Mouse (Mus musculus): ENCODE results near the gene Cep350. TPM values are rescaled to one million over a fixed set of nuclear protein-coding genes. Genes with fewer than 3 reads are reported as not detected.
"Not testable (repeated sequence)": the region's sequence is repeated elsewhere in the genome, so short reads cannot be mapped to it uniquely, and the experiment has no call there.

The Cep350 gene
- total RNA-seq, 2 experiments from 2014 or later, result 84.7 to 114 TPM

DNA sequence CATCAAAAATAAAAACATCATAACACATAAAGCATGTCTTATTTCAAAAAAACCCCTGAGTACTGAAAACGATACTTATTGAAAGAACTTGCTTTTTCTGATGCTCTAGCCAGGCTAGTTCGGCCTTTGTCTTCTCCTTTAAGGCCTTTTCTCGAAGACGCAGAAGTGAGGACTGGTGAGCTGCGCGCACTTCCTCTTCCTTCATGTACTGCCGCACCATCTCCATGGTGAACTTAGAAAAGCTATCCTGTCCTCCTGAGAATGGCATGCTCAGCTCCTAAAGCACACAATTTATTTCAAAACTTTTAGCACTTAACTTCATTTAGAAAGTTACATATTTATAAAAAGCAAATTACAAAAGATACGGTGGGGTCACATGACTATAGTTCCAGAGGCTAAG, 71.7 kb downstream of the Cep350 start:
- ATAC-seq (replicated peaks; ENCODE audit: poor library complexity, severe bottlenecking), result peak; percentile 59; the same call in 1 of the 2 replicates

DNA sequence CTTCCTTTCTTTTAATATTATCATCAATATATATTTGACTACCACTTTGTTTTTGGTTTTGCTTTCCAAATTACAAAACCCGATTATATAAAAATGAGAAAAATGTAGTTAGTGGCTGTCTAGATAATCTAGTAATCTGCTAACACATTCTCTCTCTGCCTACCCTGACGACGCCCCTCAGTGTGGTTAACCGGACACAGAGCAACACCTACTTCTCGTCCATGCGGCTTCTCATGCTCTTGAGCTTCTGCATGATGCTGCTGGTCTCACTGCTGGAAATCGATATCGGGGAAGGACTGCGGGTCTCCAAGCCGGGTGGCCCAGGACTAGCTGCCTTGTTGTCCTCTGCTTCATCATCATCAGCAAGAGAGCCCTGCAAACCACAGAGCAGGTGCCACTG, 78.7 kb downstream of the Cep350 start:
- no peak for ATAC-seq (replicated peaks; ENCODE audit: poor library complexity, severe bottlenecking)

DNA sequence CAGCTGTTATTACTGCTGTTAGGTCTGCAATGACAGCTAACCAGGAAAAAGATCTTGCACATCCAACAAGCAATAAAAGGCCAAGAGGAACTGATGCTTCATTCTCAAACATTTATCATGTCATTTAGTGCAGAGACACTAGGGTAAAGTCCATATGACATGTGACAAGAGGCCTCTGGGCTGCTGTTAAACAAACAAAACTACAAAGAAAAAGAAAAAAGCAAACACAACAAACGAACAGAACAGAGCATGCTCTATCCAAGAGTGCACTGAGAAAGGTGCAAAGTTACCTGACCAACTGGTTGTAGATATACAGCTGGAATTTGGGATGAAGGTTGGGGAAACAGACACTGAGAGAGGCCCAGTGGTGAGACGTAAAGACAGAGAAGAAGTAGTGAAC, 86.2 kb downstream of the Cep350 start:
- no peak for ATAC-seq (replicated peaks; ENCODE audit: poor library complexity, severe bottlenecking)

DNA sequence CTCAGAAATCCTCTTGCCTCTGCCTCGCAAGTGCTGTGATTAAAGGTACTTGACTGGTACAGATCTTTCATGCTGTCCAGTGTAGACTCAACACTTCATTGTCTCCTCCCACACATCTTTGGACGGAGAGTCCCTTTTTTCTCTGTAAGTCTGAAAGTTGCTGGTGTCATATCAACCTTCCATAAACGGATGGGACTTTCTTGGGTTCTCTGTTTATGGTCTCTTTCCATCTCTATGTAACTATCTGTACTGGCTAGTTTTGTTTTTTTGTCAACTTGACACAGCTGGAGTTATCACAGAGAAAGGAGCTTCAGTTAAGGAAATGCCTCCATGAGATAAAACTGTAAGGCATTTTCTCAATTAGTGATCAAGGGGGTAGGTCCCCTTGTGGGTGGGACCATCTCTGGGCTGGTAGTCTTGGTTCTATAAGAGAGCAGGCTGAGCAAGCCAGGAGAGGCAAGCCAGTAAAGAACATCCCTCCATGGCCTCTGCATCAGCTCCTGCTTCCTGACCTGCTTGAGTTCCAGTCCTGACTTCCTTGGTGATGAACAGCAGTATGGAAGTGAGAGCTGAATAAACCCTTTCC, 90.3 kb downstream of the Cep350 start:
- not testable (repeated sequence) for ATAC-seq (replicated peaks; ENCODE audit: poor library complexity, severe bottlenecking)

DNA sequence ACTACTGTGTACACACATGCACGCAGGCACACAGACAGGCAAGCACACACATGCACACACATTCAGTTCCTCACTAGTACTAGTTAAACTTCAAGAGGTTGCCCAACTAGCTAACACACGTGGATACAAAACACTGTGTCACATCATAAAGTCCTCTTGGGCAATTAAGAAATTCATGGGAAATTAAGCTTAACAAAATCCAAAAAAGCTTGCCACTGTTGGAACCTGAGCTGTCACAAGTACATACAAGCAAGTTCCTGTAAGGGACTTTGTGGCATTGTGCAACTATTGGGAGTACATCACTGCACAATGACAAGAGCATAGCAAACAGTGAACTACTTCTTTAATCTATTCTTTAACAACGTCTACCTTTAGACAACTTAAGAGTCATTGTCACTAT, 93.5 kb downstream of the Cep350 start:
- no peak for ATAC-seq (replicated peaks; ENCODE audit: poor library complexity, severe bottlenecking)

DNA sequence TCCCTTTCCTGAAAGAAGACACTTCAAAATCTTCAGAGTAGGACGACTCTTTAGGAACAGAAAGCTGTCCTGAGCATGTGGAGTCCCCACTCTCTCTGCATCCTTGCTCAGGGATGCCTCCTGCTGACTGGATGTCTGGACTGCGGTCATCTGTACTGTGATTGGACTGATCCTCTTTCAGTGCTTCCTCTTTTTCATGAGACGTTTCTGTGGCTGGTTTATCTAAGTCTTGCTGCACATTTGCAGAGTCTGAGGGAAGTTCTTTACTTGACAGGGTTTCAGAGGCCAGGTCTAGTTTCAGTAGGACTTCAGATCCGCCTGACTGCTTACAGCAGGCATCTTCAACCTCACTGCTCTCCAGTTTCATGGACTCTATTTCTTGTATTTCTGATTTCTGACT, 110.1 kb downstream of the Cep350 start:
- peak; percentile 97 for ATAC-seq (replicated peaks; ENCODE audit: poor library complexity, severe bottlenecking)

DNA sequence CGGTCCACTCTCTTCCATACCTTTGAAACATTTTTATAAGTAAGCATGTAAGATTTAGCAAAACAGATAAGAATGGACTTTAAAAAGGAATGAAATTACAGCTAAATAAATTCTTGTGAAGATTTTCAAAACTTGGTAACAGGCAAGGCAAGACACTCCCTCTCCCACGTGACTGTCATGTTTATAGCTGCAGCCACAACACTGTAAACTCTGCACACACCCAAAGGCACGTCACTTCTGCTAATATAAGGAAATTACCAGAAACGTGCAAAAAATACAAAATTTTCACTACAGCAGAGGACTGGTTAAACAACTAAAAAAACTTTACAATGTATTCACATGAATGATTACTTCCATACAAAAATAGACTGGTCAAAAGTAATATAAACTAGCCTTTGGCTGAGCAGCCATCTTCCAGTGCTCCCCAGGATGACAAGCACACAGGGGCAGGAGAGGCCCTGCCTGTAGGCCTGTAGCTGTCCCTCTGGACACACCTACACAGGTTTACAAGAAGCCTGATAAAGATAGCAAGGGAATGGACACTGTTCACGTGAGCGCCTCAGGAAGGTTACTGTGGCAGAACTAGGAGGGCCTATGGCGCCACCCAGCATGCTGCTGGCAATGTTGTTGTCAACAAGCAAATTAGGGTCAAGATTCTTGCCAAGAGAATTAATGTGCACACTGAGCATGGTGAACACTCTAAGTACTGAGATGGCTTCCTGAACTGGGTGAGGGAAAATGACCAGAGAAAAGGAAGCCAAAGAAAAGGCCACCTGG, 117.9 kb downstream of the Cep350 start:
- no peak for ATAC-seq (replicated peaks; ENCODE audit: poor library complexity, severe bottlenecking)

DNA sequence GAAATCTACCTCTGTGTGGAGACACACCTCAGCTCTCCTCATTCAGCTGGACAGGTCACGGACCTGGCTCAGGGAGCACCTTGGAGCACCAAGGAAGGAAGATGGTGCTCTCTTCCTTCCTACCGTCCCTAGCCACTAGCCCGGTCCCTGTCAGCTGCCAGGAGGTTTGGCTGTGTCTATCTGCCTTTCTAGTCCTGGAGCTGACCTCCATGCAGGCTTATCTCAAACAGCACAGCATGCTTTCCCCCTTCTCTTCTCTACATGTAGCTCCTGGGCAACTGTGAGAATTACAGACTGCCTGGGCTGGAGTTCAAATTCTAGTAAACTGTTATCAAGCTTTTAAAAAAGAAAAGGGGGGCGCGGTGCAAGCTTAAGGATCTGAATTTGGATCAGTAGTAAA, 120.0 kb downstream of the Cep350 start:
- ATAC-seq (replicated peaks; ENCODE audit: poor library complexity, severe bottlenecking), result no peak

DNA sequence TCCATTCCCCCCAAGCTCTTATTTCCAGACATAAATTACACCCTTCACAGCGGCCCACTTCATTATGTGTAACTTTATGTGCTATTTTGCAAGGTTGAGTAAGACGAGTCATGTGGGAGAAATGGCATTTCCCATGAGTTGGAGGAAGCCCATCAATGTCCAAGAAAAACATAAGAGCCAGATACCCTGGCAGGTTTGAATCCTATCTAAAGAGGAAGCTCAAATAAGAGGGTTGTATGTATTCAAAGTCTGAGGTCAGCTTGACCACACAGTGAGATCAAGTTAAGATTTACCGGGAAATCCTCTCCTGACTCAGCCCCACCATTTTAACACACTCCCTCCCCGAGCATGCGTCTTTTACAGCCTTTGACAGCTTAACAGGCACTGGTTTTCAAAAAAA, 128.8 kb downstream of the Cep350 start:
- peak; percentile 48; the same call in 1 of the 2 replicates for ATAC-seq (replicated peaks; ENCODE audit: poor library complexity, severe bottlenecking)

DNA sequence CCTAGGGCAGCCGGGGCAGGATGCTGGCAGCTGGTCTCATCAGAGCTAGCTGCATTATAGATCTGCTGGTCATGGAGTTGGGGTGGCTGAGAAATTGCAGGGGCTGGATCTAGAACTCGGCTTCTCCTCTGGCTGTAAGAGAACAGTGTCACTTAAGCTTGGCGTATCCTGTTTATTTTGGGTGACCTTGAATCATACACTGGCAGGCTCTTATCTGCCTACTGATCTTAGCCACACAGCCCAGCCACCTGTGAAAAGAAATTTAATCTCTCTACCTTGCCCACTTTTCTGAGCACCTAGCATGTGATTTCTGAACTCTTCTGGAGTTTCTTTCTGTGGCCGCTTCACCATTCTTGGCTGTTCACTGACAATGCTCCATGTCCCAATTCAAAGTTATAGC, 129.5 kb downstream of the Cep350 start:
- no peak for ATAC-seq (replicated peaks; ENCODE audit: poor library complexity, severe bottlenecking)

DNA sequence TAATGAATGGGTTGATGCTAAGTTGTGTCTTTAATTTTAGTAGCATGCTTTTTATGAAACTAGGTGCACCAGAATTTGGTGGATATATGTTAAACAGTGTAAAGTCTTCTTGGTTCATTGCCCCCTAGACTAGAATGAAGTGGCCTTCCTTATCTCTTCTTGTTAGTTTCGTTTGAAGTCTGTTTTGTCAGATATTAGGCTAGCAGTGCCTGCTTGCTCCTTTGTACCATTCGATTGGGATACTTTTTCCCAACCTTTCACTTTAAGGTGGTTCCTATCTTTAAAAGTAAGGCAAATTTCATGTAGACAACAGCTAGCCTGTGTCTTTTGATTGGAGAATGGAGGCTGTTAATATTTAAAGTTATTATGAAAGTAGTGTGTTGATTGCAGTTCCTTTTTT, 137.4 kb downstream of the Cep350 start:
- ATAC-seq (replicated peaks; ENCODE audit: poor library complexity, severe bottlenecking), result no peak

DNA sequence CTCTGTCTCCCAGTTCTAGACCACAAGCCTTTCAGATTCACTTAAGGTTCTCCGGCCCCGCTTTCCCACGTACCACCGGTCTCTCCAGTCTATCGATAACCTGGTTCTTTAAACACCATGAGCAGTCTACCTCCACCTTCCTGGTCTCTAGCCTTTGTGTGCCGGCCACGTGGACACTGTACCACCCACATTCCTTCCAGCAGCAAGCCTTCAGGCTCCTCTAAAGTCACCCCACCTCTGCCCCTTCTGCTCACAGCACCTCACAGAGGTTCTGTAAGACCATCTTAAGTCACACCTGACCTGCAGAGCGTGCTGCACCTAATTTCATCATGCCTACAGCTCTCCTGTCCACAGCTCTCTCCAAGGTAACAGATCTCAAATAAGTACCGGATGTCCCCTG, 139.4 kb downstream of the Cep350 start:
- ATAC-seq (replicated peaks; ENCODE audit: poor library complexity, severe bottlenecking), result no peak

DNA sequence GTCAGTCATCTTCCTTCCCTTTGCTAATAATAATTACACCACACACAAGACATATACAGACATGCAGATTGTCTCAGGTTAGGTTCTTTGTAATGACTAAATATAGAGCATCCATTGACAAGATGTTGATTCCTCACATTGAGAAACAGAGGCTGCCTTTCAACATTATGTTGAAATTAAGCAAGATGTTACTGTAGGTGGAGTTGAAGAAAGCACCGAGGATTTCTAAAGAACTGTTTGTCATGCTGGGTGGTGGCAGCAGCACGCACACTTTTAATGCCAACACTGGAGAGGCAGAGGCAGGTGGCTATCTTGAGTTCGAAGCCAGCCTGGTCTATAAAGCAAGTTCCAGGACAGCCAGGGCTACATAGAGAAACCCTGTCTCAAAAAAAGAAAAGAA, 141.1 kb downstream of the Cep350 start:
- peak; percentile 30 for ATAC-seq (replicated peaks; ENCODE audit: poor library complexity, severe bottlenecking)

DNA sequence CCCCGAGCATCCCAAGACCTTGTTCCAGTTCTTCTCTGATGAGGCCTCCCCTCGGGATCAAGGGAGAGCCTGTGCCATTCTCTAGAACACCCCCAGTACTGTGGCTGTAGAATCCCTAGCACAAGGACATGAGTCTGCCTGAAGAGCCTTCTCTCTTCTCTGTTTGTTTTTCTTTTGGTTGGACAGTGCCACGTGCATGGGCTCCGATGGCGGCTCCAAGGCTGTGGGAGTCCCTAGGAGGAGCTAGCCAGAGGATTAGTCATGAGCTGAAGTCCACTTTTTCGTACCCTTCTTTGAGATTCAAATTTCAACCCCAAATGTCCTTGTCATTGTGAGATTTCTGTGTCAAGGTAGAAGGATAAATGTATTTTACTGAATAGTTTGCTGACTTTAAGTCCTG, 142.2 kb downstream of the Cep350 start:
- no peak for ATAC-seq (replicated peaks; ENCODE audit: poor library complexity, severe bottlenecking)

DNA sequence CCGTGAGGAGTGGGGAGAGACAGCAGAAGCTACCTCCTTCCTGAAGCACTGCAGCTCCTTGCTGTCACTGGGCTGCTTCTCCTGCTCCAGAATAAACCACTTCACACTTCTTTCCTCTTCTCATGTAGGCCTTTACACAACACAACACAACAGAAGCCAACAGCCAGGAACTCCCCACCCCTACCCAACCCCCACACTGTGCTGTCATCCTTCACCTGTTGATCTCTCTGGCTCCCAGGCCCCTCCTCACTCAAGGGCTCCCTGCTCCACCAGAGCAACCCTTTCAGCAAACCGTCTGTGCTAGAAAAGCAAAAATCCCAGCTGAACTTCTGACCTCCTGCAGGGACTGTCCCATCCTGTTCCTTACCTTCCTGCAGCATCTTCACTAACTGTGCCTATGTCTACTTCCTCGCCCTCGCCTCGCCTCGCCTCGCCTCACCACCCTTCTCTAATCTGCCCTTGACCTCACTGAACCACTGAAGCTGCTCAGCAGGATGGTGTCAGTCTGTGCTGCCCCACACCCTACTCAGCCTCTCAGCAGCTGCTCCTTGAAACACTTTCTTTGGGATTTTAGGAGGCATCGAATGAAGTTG, 145.3 kb downstream of the Cep350 start:
- no peak for ATAC-seq (replicated peaks; ENCODE audit: poor library complexity, severe bottlenecking)

DNA sequence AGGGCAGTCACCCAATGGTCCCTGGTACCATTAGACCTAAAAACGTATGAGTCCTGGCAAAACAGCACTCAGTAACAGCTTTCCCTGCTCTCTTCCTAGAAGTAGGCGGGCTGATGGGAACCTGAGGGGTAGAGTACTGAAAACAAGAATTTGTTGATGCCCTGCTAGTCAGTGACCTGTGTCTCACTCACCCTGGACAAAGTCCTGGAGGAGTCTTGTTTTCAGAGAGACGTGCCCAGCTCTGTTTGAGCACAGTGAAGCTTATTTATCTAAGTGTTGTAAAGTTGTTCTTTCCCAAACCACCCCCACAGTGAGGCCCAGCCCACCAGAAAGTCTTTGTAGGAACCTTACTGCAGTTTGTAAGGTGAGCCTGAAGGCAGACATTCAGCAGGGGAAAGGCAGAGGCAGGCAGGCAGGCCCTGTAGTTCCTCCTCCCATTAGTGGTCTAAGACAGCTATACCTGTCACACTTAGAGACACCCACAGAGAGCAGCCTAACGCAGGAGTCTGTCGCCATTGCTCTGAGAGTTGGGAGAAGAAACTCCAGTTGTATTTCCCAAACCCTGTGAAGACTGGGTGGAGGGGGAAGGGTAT, 146.2 kb downstream of the Cep350 start:
- ATAC-seq (replicated peaks; ENCODE audit: poor library complexity, severe bottlenecking), result no peak

DNA sequence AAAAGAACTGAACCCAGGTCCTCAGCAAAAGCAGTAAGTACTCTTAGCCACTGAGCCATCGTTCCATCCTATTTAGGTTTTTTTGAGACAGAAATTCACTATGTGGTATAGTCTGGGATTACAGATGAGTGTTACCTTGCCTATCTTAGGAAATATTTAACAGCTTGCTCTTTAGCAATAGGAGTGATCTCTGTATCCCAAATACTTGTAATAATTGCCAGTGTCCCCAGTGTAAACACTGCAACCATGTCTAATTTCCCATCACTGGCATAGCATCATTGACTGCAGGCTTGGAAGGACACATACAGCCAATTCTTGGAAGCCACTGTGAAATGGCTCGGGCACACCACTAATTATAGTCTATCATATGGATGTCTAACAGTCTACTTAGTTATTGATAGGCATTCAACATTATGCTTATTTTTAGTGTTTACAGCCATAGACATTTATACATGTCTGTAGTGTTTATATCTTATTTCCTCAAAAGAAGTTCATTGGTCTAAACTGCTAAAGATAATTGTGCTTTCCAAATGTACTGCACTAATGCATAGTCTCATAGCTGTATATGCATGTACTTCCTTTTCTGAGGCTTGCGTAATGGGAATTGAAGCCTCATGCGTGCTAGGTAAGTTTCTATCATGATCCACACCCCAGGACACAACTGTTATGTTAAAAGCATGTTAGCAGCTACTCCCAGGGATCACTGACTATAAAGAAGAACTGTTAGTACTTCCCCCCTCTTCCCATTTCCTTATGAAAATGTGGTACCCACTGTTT, 146.9 kb downstream of the Cep350 start:
- ATAC-seq (replicated peaks; ENCODE audit: poor library complexity, severe bottlenecking), result peak; percentile 63

DNA sequence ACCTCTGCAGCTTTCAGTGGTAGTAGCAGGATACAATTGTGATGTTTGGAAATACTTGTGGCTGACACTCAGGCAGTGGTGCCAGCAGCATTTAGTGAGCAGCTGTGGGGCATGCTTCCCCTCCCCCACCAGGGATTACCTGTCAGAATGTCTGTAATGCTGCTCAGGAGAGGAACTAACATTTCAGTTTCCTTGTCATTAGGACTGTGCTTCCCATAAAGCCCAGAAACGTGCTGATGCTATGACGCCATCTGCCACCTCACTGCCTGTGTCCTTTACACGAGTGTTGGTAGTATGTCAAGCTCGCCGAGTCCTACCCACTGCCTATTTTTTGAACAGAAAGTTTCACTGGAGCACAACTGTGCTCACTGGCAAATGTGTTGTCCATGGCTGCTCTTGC, 152.4 kb downstream of the Cep350 start:
- peak; percentile 22 for ATAC-seq (replicated peaks; ENCODE audit: poor library complexity, severe bottlenecking)

DNA sequence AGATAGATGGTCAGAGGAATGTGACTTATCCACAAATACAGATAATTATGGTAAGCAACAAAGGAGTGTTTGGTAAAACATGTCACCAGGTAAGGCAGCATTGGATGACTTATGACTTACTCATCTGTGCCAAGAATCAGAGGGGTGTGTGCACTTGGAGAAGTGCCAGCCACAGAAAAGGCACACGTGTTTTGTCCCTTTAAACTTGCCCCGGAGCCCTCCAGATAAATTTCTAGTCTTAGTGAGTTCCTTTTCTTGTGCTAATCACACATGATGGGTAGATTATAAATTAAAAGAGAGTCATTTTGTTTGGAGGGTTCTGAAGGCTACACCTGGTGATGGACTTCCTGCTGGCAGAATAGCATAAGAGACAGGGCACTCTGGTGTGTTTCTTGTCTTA, 156.9 kb downstream of the Cep350 start:
- no peak for ATAC-seq (replicated peaks; ENCODE audit: poor library complexity, severe bottlenecking)

DNA sequence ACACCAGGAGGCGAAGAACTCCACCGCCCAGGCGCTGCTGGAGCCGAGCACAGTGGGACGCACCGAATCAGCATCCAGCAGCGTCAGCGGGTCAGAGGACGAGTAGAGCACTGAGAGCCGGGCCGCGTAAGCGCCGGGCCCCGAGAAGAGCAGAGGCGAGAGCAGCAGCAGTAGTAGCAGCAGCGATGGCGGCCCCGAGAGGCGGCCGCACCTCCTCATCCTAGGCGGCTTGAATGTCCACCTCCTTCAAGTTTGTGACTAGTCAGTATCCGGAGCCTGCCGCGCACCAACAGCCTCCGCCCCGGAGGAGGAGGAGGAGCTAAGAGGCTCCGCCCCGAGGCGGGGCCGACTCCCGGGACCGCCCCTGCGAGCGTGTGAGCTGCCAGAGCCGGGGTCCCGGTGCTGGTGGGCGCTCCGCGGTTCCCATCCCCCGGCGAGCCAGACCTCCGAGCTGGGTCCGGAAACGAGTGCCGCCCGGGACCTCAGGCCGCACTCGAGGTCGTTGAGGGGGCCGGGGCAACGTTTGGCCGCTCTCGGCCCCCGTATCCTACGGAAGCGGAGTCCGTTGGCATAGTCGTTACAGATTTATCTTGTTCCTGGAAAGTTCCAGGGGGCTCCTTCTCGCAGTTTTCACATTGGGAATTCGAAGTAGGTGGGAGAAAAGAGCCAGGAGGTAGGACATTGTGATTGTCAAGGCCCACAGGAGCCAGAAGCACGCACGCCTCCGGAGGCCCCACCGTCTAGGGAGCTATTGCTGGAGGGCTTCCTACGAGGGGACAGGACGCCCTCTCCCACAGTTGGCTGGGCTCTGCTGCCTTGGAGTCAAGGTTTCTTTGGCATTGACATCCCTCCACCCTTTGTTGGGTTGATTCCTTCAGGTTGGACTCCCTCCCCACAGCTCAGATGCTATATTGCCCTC, 160.2 kb downstream of the Cep350 start, which contains the start of gene Qsox1:
Gene Qsox1, minus strand, starts transcription at position 309 of the 919 bp plus-strand sequence.
- peak; percentile 84 for ATAC-seq (replicated peaks; ENCODE audit: poor library complexity, severe bottlenecking)
